Mouse (Mus musculus) lung, postnatal 25 days (tissue): Measurements from ENCODE around the gene Syt3.

ENCODE experiments used
- DNase-seq: peaks from one replicate; pipeline ENCODE4 v3.0.0; 2022; ENCODE audit warnings: low spot score

The Syt3 gene

DNA sequence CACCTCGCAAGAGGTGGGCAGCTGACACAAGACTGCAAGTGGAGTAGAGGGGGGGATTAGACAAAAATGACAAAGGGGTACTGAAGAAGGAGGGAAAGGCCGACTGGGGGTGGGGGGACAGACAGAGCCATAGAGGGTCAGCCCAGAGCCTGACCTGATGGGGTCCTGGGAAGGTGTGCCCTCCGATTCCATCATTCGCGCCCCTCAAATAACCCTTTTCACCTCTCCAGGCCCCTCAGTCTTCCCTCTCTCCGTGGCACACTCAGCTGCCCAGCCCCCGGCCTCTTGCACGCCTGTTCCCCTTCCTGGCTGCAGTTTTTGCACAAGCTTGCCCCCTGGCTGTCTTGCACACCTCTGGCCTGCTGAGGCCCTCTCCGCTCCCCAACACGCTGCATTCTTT, 26.4 kb upstream of the Syt3 start:
- no peak for DNase-seq

DNA sequence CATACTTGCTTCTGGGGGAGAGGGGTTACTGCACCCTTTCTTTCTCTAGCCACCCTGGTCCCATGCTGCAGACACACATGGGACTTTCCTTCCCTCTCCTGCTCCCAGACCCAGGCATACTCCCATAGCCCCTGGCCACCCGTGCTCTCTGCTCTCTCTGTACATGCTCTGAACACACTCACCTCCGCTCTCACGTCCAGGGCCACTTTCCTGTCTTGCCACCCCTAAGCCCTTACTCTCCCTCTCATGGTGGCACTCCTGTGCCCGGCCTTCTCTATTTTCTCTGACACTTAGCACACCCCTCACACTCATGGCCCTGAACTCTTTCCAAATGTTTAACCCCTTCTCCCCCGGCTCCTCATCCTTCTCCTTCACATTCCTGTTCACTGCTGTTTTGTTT, 25.9 kb upstream of the Syt3 start:
- peak; percentile 38 for DNase-seq

DNA sequence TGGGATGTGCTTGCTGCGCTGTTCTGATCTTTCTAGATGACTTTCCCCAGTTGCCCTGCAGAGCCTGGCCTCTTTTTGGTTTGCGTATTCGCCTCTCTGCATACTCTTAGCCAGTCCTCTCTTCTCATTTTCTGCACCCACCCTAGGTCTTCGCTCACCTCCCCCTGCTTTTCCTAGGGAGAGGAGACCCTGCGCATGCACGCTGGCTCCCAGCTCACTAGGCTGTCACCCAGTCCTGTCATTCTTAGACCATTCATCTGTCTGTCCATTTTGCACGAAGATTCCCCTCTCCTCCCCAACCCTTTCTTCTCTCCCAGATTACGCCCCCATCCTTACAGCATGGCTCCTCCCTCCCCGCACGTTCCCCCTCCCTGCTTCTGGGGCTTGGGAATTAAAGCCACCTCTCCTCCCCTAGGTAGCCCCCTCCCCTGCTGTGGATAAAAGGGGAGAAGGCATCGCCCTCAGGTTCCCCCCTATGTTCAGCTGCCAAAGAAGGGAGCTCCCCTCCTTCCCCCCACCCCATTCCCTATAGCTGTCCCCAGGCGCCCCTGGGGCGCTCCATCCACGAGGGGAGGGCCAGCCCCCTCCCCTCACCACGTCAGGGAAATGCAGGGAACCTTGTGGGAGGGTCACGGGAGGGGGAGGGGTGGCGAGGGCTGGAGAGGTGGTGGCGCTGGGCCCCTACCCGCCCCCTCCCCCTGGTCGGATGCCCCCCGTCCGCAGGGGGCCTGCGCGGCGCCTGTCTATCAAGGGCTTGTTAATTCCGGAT, 24.8 kb upstream of the Syt3 start:
- no peak for DNase-seq

DNA sequence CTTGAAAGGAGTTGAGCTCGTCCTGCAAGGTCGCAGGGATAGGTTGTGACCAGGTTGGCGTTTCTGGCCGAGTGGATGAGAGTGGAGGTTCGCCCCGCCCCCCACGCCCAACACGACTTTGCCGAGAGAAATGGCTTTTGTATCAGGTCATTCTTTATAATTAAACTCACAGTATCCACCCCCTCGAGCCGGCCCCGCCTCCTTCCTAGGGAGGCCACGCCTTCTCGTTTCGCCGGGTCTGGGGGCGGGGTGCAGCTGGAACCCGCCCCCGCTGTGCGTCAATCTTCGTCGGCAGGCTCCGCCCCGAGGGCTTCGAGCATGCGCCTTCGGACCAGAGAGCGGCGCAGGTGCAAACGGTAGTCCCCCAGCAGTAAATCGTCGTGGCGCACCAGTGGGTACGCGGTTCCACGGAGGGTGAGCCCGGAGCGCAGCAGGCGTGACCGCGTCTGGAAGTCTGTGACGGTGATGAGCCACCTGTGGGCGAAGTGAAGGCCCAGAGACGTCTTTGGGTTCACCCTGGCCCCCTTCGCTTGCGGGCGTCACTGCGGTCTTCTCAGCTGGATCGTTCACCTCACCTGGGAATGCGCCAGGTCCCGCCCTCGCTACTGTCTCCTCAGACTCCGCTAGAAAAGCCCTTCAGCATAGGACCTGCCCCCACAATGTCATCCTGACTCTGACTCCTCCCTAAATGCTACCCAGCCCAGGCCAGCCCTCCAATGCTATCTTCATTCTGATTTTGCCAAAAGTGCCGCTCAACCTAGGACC, 23.8 kb upstream of the Syt3 start:
- DNase-seq: peak; percentile 91

DNA sequence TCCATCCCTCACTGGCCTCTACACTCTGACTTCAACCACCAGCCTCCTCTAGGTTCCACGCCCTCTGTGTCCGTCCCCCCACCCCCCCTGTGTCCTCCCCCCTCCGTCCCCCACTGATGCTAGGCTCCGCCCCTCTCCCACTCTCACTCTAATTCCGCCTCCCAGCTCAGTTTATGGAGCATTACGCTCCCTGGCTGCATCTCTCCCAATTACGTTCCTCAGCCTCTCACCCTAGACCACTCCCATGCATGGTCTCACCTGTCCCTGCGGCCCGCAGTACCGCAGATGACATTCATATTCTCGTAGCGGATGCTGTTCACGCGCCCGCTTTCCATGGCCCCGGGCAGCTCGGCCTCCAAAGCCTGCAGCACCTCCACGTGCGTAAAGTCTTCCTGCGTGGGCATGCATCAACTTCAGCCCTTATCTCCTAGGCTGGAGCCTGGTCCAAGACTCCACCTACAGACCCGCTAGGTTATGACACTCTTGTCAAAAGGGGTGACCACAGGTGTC, 23.1 kb upstream of the Syt3 start:
- no peak for DNase-seq

DNA sequence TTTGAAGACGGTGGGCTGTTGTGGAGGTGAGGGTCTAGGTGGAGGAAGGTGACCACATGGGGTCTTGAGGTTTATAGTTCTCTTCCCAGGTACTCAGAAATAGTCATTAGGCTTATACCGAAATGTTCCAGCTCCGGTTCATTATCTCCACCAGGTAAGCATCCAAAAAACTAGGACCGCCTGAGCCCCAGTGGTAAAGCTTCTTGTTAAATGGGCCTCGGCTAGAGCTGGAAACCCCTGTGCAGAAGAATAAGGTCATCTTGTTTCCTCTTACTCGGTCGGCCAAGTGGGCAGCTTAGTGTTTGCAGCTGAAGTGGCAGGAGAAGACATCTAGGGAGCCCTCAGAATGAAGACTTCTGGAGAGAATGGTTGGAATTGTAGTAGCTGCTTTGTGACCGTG, 11.2 kb upstream of the Syt3 start:
- DNase-seq: no peak

DNA sequence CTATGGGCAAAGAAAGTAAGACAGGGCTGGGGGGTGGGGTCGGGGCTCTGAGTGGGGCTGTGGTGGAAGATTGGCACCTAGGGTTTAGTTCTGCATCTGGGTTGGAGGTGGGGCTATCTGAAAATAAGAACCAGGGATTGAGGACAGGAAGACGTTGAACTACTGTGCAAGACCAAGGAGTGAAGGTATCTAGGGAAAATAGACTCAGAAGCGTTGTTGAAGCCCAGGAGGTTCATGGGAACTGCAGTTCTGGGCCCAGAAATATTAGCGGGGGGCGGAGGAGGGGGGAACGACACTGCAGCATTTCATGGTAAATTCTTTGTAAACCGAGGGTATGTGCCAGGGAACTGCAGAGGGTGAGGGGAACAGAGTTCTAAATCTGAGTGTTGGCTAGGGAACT, 10.4 kb upstream of the Syt3 start:
- DNase-seq: no peak

DNA sequence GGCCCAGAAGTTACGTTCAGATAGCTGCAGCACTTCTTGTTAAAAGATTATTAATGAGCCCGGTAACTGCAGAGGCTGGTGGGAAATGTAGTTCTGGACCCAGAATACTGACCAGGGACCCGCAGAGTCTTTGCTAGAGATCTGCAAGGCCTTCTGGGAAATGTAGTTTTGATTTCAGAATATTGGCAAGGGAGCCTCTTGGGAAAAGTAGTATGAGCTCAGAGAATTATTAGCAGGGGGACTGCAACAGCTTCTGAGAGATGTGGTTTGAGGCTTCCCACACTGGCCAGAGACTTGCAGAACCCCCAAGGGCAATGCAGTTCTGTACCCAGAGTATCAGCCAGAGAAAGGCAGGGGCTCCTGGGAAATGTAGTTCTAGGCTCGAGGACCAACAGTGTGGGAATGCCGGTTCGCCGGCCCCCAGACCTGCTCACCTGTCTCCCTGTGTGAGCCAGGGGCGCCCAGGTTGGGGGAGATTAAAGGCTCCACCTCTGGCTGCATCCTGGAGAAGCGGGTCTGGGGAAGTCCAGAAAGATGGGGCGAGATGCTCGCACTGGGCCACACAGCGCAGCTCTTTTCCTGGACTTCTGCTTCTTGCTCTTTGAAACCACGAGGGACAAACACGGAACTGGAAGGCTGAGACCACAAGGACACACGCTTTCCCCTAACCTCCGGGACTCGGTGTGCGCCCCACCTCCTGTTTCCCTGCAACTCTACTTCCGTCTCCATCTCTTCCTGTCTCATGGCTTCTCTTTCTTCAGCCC, 9.8 kb upstream of the Syt3 start:
- DNase-seq: peak; percentile 96

DNA sequence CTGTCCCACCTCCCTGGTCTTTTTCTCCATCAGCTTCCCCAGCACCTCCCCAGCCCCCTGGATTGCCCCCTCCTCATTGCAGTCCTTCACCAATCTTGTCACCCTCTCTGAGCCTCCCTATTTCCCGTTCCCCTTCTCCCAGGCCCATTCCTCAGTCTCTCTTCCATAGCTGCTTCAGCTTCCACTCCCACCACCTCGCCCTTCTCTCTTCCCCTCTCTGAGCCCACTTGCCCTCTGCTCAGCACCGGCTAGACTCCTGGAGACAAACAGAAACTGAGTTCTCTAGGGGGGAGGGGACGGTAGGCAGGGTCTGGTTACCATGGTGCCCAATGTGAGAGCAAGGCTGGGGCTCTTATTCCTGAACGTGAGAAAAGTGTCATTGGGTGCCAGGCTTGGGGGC, 9.1 kb upstream of the Syt3 start:
- DNase-seq: no peak

DNA sequence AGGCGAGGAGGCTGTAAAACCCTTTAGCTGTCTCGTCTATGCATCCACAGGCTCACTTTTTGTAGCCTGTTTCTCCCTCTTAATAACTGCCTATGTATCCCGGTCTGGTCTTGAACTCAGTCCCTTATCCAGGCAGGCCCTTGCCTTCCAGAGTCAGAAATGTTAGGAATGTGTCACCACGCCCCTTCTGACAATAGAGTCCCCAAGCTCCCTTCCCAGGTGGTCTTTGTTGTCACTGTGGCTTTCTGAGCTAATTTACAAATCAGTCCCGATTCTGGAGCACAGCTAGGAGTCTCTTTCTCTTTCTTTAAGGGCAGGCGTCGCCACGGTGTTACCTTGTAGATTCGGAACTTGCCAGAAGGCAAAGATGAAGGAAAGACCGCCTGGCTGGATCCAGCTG, 8.7 kb upstream of the Syt3 start:
- no peak for DNase-seq

DNA sequence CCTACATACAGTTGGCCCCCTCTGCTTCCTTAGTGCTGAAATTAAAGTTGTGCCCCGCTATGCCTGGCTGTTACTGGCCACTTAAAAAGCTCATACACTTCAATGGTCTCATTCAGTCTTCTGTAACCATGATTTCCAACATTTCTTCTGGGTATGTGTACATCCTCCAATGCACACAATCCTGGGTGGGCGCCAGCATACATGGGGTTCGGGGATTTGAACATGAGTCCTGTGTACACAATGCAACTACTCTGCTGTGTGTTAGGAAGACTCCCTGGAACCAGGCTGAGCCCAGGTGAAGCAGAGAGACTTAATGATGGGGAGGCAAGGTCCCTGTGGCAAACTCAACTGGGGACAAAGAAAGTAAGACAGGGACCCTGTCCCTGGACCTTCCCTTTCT, 8.1 kb upstream of the Syt3 start:
- DNase-seq: no peak

DNA sequence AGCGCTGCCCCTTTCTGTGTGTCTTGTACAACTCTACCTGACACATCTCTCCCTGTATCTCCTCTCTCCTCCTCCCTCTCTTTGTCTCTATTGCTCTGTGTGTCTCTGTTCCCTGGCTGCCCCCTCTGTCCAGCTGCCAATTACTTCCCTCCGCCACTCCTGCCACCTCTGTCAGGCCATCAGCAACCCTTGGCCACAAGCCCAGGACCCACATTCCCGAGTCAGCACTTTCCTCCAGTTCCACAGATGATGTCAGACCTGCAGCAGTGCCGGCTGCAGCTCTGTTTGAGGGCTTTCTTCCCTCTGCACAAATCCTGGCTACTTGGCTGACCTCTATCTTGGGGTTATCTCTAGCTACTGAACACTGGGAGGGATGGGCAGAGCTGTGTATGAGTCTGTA, 5.6 kb upstream of the Syt3 start:
- DNase-seq: no peak

DNA sequence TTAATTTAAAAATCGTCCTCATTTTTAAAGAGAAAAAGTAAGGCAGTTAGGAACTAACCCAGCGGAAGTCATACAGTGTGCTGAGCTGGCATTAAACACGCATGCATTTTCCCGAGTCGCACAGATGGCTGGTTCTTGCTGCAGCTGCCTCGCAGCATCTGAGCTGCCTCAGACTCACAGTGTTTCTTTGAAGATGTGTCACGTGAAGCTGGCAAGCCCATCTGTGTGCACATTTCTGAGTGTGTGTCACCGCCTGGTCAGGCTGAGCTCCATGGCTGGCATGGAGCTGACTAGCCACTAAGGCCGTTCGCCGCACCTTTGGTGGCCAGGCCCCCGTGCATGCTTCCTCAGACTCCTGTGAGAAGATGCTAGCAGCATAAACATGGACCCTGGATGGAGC, 1.4 kb upstream of the Syt3 start:
- DNase-seq: no peak

DNA sequence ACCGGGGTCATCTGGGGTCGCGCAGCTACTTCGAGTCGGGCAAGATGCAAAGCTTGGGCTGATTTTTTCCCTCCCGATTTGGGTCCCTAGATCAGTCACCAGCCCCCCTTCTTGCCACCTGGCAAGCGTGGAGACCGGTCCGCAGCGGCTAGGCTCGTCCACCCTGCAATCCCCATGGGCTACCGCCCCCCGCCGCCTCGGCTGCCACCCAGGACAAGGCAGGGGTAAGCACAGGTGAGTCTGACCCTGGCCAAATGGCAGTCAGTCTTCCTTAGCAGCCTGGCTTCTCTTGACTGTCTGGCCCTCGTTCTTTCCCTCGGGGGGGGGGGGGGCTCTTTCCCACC, 786 bp downstream of the Syt3 start:
- no peak for DNase-seq

DNA sequence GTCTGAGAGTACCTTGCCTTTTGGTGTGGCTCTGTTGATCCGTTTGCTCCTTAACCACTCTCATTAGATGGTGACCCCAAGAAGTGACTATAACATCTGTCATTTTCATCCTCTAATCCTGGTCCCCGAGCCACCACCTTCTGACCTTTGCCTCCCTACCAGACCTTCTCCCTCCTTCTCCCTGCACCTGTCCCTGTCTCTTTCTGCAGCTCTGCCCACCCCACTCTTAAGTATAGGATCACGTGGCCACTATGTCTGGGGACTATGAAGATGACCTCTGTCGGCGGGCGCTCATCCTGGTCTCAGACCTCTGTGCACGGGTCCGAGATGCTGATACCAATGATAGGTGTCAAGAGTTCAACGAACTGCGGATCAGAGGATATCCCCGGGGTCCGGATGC, 1.8 kb downstream of the Syt3 start, which contains the start of gene 1700008O03Rik:
TSS of gene 1700008O03Rik (minus strand) at position 101 of the 400 bp plus-strand sequence.
- no peak for DNase-seq

DNA sequence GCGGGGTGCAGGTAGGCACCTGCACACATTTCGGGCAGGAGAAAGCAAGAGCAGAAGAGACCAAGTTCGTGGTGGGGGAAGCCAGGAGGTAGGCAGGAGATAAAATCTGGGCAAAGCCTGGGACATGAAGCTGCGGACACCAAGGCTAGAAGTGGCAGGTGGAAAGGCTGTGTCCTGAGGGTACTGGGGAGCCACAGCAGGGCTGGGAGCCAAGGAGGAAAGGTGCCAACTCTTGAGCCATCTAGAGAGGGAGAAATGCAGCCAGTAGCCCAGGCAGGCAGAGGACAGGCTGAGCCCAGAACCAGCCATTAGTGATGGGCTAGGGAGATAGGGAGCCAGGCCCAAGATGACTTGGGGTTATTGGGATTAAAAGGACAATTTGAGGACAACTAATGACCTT, 7.9 kb downstream of the Syt3 start:
- no peak for DNase-seq

DNA sequence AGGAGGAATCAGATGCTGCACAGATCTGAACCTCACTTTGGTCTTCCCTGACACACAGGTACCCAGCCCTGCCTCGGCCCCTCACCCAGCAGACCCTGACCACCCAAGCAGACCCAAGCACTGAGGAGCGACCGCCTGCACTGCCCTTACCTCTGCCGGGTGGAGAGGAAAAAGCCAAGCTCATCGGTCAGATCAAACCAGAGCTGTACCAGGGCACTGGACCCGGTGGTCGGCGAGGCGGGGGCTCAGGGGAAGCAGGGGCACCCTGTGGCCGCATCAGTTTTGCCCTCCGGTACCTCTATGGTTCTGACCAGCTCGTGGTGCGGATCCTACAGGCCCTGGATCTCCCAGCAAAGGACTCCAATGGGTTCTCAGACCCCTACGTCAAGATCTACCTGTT, 8.4 kb downstream of the Syt3 start:
- DNase-seq: no peak

DNA sequence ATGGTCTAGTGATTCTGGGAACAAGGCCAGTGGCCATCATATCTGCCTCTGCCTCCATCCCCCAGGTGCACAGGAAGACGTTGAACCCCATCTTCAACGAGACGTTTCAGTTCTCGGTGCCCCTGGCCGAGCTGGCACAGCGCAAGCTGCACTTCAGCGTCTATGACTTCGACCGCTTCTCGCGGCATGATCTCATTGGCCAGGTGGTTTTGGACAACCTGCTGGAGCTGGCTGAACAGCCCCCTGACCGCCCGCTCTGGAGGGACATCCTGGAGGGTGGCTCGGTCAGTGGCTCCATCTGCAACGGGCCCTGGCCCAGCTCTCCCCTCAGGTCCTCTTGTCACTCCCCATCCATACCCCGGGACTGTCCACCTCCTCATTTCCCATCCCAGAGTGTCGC, 9.4 kb downstream of the Syt3 start:
- no peak for DNase-seq

DNA sequence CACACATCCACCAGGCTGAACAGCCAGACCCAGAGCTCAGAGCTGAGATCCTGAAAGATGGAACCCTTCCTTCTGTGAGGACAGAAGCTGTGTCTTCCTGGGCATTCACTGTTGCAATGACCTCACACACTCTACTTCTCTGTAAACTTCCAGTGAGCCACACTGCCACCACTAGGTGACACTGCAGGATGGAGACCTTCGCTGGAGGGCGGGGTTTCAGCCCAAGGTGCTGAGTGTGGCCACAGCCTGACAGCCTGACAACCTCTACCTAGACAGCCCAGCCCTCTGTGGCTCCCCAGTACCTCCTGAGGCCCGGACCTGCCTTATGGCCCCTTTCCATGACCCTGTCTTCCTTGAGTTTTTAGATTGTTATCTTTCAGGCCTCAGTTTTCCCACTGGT, 14.7 kb downstream of the Syt3 start:
- DNase-seq: peak; percentile 56

DNA sequence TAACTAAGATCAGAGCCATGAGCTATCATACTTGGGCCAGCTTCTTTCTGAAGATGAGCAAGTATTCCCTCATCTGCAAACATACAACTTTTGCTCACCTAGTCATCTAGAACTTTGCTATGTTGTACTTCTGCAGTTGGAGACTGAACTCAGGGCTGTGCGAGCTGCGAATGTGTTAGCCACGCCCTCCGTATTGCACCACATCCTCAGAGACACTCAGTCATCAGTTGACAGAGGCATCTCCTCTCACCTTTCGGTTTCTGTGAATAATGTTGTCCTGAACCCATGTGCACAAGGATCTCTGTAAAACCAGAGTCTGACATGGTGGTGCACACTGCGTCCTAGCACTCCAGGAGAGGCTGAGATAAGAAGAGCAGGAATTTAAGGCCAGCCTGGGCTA, 17.8 kb downstream of the Syt3 start:
- DNase-seq: no peak

DNA sequence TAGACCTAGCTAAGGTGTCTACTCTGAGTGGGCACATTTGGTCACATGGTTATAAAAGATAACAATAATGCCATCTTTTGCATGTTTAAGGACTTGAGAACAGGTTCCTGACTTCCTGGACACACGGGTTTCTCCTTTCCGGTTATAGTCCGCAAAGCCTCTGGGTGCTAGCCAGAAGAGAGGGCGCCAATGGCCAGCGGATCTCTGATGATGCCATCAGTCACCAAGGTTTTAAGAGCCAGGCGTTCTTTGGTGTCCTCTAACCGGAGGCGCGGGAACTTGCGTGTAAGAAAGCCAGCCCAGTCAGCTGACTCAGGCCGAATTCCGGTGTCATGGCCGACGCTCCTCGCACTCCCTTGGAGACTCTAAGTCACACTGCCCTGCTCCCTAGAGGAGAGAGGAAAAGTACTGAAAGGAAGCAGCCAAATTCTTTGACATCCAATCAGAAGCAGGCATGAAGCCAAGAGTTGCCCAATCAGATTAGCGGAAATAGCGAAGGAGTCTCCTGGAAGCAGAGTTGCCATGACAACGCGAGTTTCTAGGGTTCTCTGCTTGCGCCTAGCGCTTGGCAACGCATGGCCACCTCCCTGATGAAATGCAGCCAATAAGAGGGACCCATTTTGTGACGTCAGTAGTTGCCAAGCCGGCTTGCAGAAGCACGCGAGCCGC, 21.6 kb downstream of the Syt3 start:
- DNase-seq: peak; percentile 91

DNA sequence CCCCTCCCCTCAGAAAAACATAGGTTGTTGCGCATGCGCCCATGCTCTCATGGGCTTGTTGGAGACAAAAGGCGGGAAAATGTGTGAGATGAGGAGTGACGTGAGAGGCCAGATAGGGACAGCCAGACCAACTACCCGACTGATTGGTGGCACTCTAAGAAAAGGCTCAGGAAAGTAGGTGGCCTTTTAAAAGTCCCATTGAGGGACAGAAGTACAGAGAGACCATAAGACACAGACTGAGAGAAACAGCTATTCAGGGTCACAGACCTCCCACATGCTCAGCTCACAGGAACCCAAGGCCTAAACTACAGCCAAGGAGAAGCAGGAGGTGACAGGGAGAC, 22.1 kb downstream of the Syt3 start:
- no peak for DNase-seq
